Mouse (Mus musculus) bone marrow, adult 2 months (tissue): ENCODE data around the gene Cfap45. TPM values are rescaled to one million over a fixed set of nuclear protein-coding genes. Genes with fewer than 3 reads are reported as not detected.

Source experiments
- H3K27ac ChIP-seq: fragments of 200-500 bp; 2 replicates; pipeline ENCODE4 v1.5.1; 2012; ENCODE audit warnings: low read depth, mild to moderate bottlenecking, control low read depth, inconsistent platforms, low read length; ENCODE audit not compliant: control insufficient read depth, poor library complexity, insufficient read depth
- H3K4me1 ChIP-seq: fragments of 200-500 bp; 2 replicates; pipeline ENCODE4 v1.6.1; 2011; ENCODE audit warnings: low read length; ENCODE audit not compliant: control insufficient read depth, insufficient read depth
- H3K4me3 ChIP-seq: fragments of 200-500 bp; replicated peaks from 2 replicates; pipeline ENCODE3; 2011; ENCODE audit warnings: mild to moderate bottlenecking, low read depth, low read length, control low read depth; ENCODE audit not compliant: control insufficient read depth
- CTCF ChIP-seq: fragments of 200-500 bp; IDR thresholded peaks from 2 replicates; pipeline ENCODE4 v1.5.1; 2011; ENCODE audit warnings: low read length, control low read depth; ENCODE audit not compliant: control insufficient read depth, insufficient read depth
- POLR2A ChIP-seq: fragments of 200-500 bp; IDR thresholded peaks from 2 replicates; pipeline ENCODE4 v1.6.1; 2011; ENCODE audit warnings: low read depth, mild to moderate bottlenecking, control low read depth, low read length, borderline replicate concordance; ENCODE audit not compliant: control insufficient read depth
- WGBS: fragments of 180-500 bp; shearing (Covaris S2); methylation state at CpG from one replicate; pipeline ENCODE4 v1.1.7; 2018; 5-methylcytosine and 5-hydroxymethylcytosine counted together
- polyA plus RNA-seq: library from polyadenylated mRNA; stranded (reverse); fragments of >200 nt; gene quantifications from 2 replicates; pipeline ENCODE4 v1.2.4, GENCODE M21; 2011; ENCODE audit warnings: low replicate concordance; ENCODE audit not compliant: missing spikeins, insufficient read depth, insufficient read length

Gene Cfap45
- polyA plus RNA-seq, 1 experiment, result 5.2 TPM

DNA sequence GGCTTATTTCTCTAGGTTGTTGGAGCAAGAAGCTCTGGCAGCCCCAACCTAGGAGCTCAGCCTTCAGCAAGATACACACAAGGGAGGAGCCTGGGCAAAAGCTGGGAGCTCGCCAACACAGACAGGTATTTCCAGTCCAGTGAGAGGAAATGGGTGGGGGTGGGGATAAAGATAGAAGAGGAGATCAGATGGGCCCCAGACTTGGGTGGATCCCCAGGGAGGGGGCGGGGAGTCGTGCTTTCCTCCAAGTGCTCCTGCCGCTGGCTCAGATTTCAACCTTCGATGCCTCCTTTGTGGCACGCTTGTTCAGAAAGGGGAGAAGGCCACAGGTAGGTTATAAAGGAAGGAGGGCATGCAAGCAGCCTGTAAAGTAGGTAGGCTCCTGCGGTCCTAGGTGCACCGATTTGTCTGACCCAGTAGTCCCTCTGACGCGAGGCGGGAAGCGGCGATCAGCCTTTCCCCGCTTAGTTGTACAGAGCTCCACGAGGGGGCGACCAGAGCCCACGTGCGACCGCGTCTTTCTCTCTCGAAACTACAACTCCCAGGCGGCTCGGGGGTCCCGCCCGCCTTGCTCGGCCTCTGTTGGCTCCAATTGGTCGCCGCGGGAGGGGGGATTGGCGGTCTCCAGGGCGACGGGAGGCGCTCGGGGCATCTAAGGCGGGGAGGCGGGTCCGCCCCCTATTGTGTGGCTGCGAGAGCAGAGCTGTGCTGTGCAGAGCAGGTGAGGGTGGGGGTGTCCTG lies 38.9 kb upstream of the Cfap45 start, which contains the start of gene Igsf9:
Igsf9 (plus strand) TSS at position 249 of the 741 bp plus-strand sequence.
- Histone ChIP-seq H3K4me3 (peak within 1 kb of the TSS; percentile 41), H3K27ac (no peak within 1 kb of the TSS), H3K4me1 (no peaks in the 10 kb centered on the region; the same call in 1 of the 2 replicates)
- no peak for TF ChIP-seq POLR2A
- peak; percentile 51; the same call in 1 of the 2 replicates for TF ChIP-seq CTCF
- under 1% methylated on average over 38 of the region's 38 CpGs for WGBS

DNA sequence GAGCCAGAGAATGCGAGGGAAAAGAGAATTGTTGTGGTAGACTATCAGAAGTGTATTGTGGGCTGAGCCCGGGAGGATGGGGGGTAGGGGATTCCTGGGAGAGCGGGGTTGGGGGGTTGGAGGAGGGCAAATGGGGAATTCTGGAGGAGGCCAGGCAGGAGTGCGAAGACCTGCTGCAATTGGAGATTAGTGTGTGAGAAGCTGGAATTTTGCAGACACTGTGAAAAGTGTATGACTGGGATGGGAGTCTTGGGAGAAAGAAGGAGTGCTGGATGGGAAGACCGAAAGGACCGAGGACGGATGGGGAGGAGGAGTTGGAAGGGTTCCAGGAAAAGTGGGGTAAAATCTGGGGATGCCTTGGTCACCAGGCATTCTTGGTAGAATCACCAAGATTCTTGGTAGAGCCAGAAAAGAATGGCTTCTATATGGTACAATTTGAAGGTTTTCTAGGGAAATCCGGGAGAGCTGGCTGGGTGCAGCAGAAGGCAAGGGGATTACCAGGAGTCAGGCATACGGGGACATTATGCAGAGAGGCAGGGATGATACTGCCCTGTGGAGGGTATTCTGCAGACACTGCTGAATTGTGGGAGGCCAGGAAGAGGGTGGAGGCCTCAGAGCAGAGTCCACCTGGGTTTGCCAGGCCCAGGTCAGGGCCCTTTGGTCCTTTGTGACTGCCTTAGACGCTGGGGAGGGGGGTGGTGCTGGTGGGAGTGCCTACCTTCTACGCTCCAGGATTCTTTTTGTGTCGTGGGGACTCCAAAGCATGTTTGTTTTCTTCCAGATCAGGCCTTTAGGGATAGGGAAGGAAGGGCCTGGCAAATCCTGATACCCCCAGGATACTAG lies 37.9 kb upstream of the Cfap45 start:
- 53% methylated on average over 12 of the region's 12 CpGs for WGBS
- no peaks in the 10 kb centered on the region; the same call in 1 of the 2 replicates for H3K4me1 ChIP-seq
- H3K27ac ChIP-seq, result no peak overlapping the region
- TF ChIP-seq POLR2A (no peak), CTCF (no peak)
- H3K4me3 ChIP-seq, result no peak overlapping the region

DNA sequence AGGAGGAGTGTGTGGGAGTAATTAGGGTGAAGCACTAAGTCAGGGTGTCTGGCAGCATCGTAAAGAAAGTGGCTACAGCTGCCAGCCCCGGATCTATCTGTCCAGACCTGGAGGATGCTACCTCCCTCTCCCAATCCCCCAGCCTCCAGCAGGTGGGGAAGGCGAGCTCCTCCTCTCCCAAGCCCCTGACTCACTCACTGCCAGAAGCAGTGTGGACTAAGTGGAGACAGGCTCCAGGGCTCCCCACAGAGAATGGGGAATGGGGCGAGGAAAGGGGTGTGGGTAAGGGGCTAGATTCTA lies 37.3 kb upstream of the Cfap45 start:
- 76% methylated on average over 4 of the region's 4 CpGs for WGBS
- H3K4me1 ChIP-seq, result no peaks in the 10 kb centered on the region; the same call in 1 of the 2 replicates
- no peak overlapping the region for H3K4me3 ChIP-seq
- H3K27ac ChIP-seq, result no peak overlapping the region
- no peak for TF ChIP-seq POLR2A
- TF ChIP-seq CTCF, result no peak

DNA sequence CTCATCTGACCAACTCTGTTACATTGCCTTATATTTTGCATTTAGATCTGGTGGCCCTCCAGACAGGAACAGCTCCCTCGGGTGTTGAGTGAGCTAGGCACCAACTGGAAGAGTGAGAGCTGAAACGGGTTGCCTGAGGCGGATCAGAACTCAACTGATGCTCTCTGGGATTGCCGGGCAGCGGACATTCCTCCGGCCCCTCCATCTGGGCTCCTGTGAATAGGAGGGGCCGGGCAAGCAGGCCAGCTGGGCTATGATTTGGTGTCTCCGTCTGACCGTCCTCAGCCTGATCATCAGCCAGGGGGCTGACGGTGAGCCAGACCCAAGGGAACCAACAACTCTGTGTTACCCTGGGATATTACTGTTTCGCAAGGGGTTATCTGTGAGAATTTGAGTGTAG lies 36.4 kb upstream of the Cfap45 start:
- H3K4me3 ChIP-seq, result no peak overlapping the region
- TF ChIP-seq CTCF (no peak), POLR2A (no peak)
- H3K4me1 ChIP-seq, result no peaks in the 10 kb centered on the region; the same call in 1 of the 2 replicates
- 85% methylated on average over 11 of the region's 11 CpGs for WGBS
- no peak overlapping the region for H3K27ac ChIP-seq

GRCm38 (mm10) chr1:172484671-172485070 lies 35.9 kb upstream of the Cfap45 start:
- H3K4me3 ChIP-seq, result no peak overlapping the region
- no peak overlapping the region for H3K27ac ChIP-seq
- no peak for TF ChIP-seq POLR2A
- TF ChIP-seq CTCF, result no peak
- WGBS, result 88% methylated on average over 13 of the region's 13 CpGs
- H3K4me1 ChIP-seq, result no peaks in the 10 kb centered on the region; the same call in 1 of the 2 replicates

DNA sequence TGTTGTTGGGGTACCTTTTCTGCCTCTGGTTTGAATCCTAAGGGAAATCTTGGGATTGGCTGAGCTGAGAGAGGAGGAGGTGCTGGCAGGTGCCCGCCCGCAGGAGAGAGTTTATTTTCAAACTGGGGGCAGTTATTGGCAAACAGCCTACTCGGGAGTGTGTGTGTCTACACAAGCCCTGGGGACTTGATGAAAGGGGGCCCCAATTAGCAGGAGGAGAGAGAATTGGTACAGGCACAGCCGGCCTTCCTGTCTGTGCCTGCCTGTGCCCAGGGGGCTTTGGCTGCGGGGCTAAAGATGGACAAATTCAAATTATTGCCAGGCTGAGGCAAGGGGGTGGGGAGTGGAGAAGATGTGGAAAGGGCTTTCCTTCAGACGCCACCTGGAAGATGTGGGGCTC lies 34.8 kb upstream of the Cfap45 start:
- no peak for TF ChIP-seq POLR2A
- no peak for TF ChIP-seq CTCF
- Histone ChIP-seq H3K4me3 (no peak overlapping the region), H3K4me1 (peaks cover 1% of the 10 kb centered on the region; the same call in 1 of the 2 replicates), H3K27ac (no peak overlapping the region)
- WGBS, result 76% methylated on average over 6 of the region's 6 CpGs

GRCm38 (mm10) chr1:172486236-172486635 lies 34.4 kb upstream of the Cfap45 start:
- TF ChIP-seq POLR2A (no peak), CTCF (no peak)
- WGBS, result 65% methylated on average over 4 of the region's 4 CpGs
- H3K4me3 ChIP-seq, result no peak overlapping the region

GRCm38 (mm10) chr1:172486651-172487050 lies 34.0 kb upstream of the Cfap45 start:
- no peak overlapping the region for H3K4me3 ChIP-seq
- H3K27ac ChIP-seq, result no peak overlapping the region
- TF ChIP-seq CTCF (no peak), POLR2A (no peak)
- 80% methylated on average over 5 of the region's 5 CpGs for WGBS
- peaks cover 1% of the 10 kb centered on the region; the same call in 1 of the 2 replicates for H3K4me1 ChIP-seq

More at GRCm38 (mm10) chr1:172486236-172486635, 34.4 kb upstream of the Cfap45 start:
- H3K27ac ChIP-seq, result no peak overlapping the region
- H3K4me1 ChIP-seq, result peaks cover 1% of the 10 kb centered on the region; the same call in 1 of the 2 replicates
